Mouse (Mus musculus) hindbrain, embryonic 10.5 days (tissue): Measurements from ENCODE around the gene Spop. TPM values are rescaled to one million over a fixed set of nuclear protein-coding genes. Genes with fewer than 3 reads are reported as not detected.
"Not testable (repeated sequence)": the region's sequence is repeated elsewhere in the genome, so short reads cannot be mapped to it uniquely, and the experiment has no call there.

Experiments
- DNase-seq: peaks from one replicate; pipeline ENCODE4 v3.0.0-alpha.2; 2017; ENCODE audit warnings: low spot score
- H3K27ac ChIP-seq: fragments of 300-500 bp; sonication (generic); 2 replicates; pipeline ENCODE4 v1.5.1; 2016; ENCODE audit warnings: mild to moderate bottlenecking, moderate library complexity
- H3K27me3 ChIP-seq: fragments of 300-500 bp; sonication (generic); 2 replicates; pipeline ENCODE4 v1.6.1; 2016; ENCODE audit warnings: mild to moderate bottlenecking; ENCODE audit not compliant: poor library complexity, insufficient read depth, severe bottlenecking
- H3K36me3 ChIP-seq: fragments of 300-500 bp; sonication (generic); 2 replicates; pipeline ENCODE4 v1.6.1; 2016; ENCODE audit warnings: mild to moderate bottlenecking, moderate library complexity
- H3K4me1 ChIP-seq: fragments of 300-500 bp; sonication (generic); replicated peaks from 2 replicates; pipeline ENCODE4 v1.6.1; 2016; ENCODE audit warnings: mild to moderate bottlenecking
- H3K4me3 ChIP-seq: fragments of 300-500 bp; sonication (generic); 2 replicates; pipeline ENCODE4 v1.5.1; 2016; ENCODE audit warnings: mild to moderate bottlenecking, moderate library complexity
- H3K9me3 ChIP-seq: fragments of 300-500 bp; sonication (generic); 2 replicates; pipeline ENCODE4 v1.6.1; 2016; ENCODE audit warnings: mild to moderate bottlenecking, moderate library complexity
- WGBS: fragments of 180-500 bp; shearing (Covaris S2); methylation state at CpG from one replicate; pipeline ENCODE4 v1.1.7; 2016; 5-methylcytosine and 5-hydroxymethylcytosine counted together
- polyA plus RNA-seq: library from polyadenylated mRNA; unstranded; fragments of >200 nt; fragmentation: Nextera tagmentation; extraction: Ambion mirVana; gene quantifications from 2 replicates; pipeline ENCODE4 v1.2.1, GENCODE M21; 2016

Gene Spop
- polyA plus RNA-seq, 1 experiment from 2014 or later, result 143 TPM

- Histone ChIP-seq H3K27me3 (peaks cover 6% of the 10 kb centered on the region; the same call in 1 of the 2 replicates), H3K4me3 (no peak overlapping the region), H3K27ac (no peak overlapping the region), H3K4me1 (peaks cover 23% of the 10 kb centered on the region), H3K9me3 (no peaks in the 10 kb centered on the region), H3K36me3 (peaks cover 41% of the 10 kb centered on the region)
- 53% methylated on average over 5 of the region's 5 CpGs for WGBS
- no peak for DNase-seq
Observed at GRCm38 (mm10) chr11:95394112-95394511, 19.8 kb upstream of the Spop start.

GRCm38 (mm10) chr11:95396548-95396947, 17.3 kb upstream of the Spop start:
- WGBS, result 65% methylated on average over 1 of the region's 1 CpGs
- no peak overlapping the region for H3K27ac ChIP-seq
- peaks cover 20% of the 10 kb centered on the region; the same call in 1 of the 2 replicates for H3K27me3 ChIP-seq
- no peak for DNase-seq
- peaks cover 16% of the 10 kb centered on the region for H3K36me3 ChIP-seq
- H3K4me1 ChIP-seq, result peaks cover 23% of the 10 kb centered on the region
- no peaks in the 10 kb centered on the region for H3K9me3 ChIP-seq
- H3K4me3 ChIP-seq, result no peak overlapping the region

GRCm38 (mm10) chr11:95397843-95398835, 15.7 kb upstream of the Spop start:
- H3K36me3 ChIP-seq, result peaks cover 2% of the 10 kb centered on the region; the same call in 1 of the 2 replicates
- no peaks in the 10 kb centered on the region for H3K9me3 ChIP-seq
- peaks cover 23% of the 10 kb centered on the region; the same call in 1 of the 2 replicates for H3K27me3 ChIP-seq
- no peak overlapping the region for H3K4me3 ChIP-seq
- peaks cover 24% of the 10 kb centered on the region for H3K4me1 ChIP-seq
- WGBS, result 65% methylated on average over 14 of the region's 14 CpGs
- peak; percentile 79 for DNase-seq
- no peak overlapping the region for H3K27ac ChIP-seq

- no peak overlapping the region for H3K4me3 ChIP-seq
- H3K36me3 ChIP-seq, result no peaks in the 10 kb centered on the region
- no peak for DNase-seq
- peaks cover 23% of the 10 kb centered on the region; the same call in 1 of the 2 replicates for H3K27me3 ChIP-seq
- H3K4me1 ChIP-seq, result peaks cover 22% of the 10 kb centered on the region
- WGBS, result 81% methylated on average over 13 of the region's 13 CpGs
- H3K9me3 ChIP-seq, result no peaks in the 10 kb centered on the region
- no peak overlapping the region for H3K27ac ChIP-seq
Observed at GRCm38 (mm10) chr11:95399520-95400020, 14.3 kb upstream of the Spop start.

- peaks cover 22% of the 10 kb centered on the region for H3K4me1 ChIP-seq
- WGBS, result 88% methylated on average over 5 of the region's 5 CpGs
- no peaks in the 10 kb centered on the region for H3K9me3 ChIP-seq
- H3K27me3 ChIP-seq, result peaks cover 23% of the 10 kb centered on the region; the same call in 1 of the 2 replicates
- H3K27ac ChIP-seq, result no peak overlapping the region
- DNase-seq, result no peak
- H3K36me3 ChIP-seq, result no peaks in the 10 kb centered on the region
- H3K4me3 ChIP-seq, result no peak overlapping the region
Observed at GRCm38 (mm10) chr11:95401568-95401967, 12.3 kb upstream of the Spop start.

- H3K36me3 ChIP-seq, result no peaks in the 10 kb centered on the region
- H3K27ac ChIP-seq, result peak overlapping the region; percentile 60; the same call in 1 of the 2 replicates
- no peak for DNase-seq
- peaks cover 22% of the 10 kb centered on the region for H3K4me1 ChIP-seq
- 21% methylated on average over 5 of the region's 5 CpGs for WGBS
- peaks cover 23% of the 10 kb centered on the region; the same call in 1 of the 2 replicates for H3K27me3 ChIP-seq
- no peak overlapping the region for H3K4me3 ChIP-seq
- H3K9me3 ChIP-seq, result no peaks in the 10 kb centered on the region
Observed at GRCm38 (mm10) chr11:95402196-95402595, 11.7 kb upstream of the Spop start.

- Histone ChIP-seq H3K9me3 (no peaks in the 10 kb centered on the region), H3K27me3 (peaks cover 23% of the 10 kb centered on the region; the same call in 1 of the 2 replicates), H3K4me1 (peaks cover 22% of the 10 kb centered on the region), H3K36me3 (no peaks in the 10 kb centered on the region), H3K4me3 (no peak overlapping the region), H3K27ac (peak overlapping the region; percentile 67)
- no peak for DNase-seq
- 31% methylated on average over 8 of the region's 8 CpGs for WGBS
Observed at GRCm38 (mm10) chr11:95402658-95403101, 11.2 kb upstream of the Spop start.

GRCm38 (mm10) chr11:95403382-95404340, 10.2 kb upstream of the Spop start:
- 63% methylated on average over 16 of the region's 16 CpGs for WGBS
- DNase-seq, result peak; percentile 21

GRCm38 (mm10) chr11:95405771-95406170, 8.1 kb upstream of the Spop start:
- peaks cover 22% of the 10 kb centered on the region for H3K4me1 ChIP-seq
- no peaks in the 10 kb centered on the region for H3K36me3 ChIP-seq
- no peak overlapping the region for H3K27ac ChIP-seq
- H3K9me3 ChIP-seq, result no peaks in the 10 kb centered on the region
- 88% methylated on average over 4 of the region's 4 CpGs for WGBS
- DNase-seq, result no peak
- peaks cover 4% of the 10 kb centered on the region; the same call in 1 of the 2 replicates for H3K27me3 ChIP-seq
- no peak overlapping the region for H3K4me3 ChIP-seq

More at GRCm38 (mm10) chr11:95403382-95404340, 10.2 kb upstream of the Spop start:
- Histone ChIP-seq H3K27ac (no peak overlapping the region; the same call in none of the 2 replicates), H3K4me3 (no peak overlapping the region), H3K27me3 (peaks cover 18% of the 10 kb centered on the region; the same call in 1 of the 2 replicates), H3K36me3 (no peaks in the 10 kb centered on the region), H3K9me3 (no peaks in the 10 kb centered on the region), H3K4me1 (peaks cover 22% of the 10 kb centered on the region)

- not testable (repeated sequence) for H3K27ac ChIP-seq, H3K4me3 ChIP-seq, DNase-seq, H3K36me3 ChIP-seq, H3K27me3 ChIP-seq, H3K9me3 ChIP-seq
- H3K4me1 ChIP-seq, result peaks cover 22% of the 10 kb centered on the region
- WGBS, result 92% methylated on average over 5 of the region's 5 CpGs
Observed at GRCm38 (mm10) chr11:95406398-95406797, 7.5 kb upstream of the Spop start.

- no peak for DNase-seq
- no peaks in the 10 kb centered on the region for H3K9me3 ChIP-seq
- 88% methylated on average over 10 of the region's 10 CpGs for WGBS
- no peak overlapping the region for H3K27ac ChIP-seq
- peaks cover 19% of the 10 kb centered on the region for H3K27me3 ChIP-seq
- H3K4me3 ChIP-seq, result no peak overlapping the region
- 0 out of 2 replicates have a peak, but pooled peaks cover 5% of the 10 kb centered on the region for H3K4me1 ChIP-seq
- no peaks in the 10 kb centered on the region for H3K36me3 ChIP-seq
Observed at GRCm38 (mm10) chr11:95409450-95410112, 4.3 kb upstream of the Spop start.
